Mouse (Mus musculus): ENCODE results near the gene Phykpl.

The Phykpl gene

DNA sequence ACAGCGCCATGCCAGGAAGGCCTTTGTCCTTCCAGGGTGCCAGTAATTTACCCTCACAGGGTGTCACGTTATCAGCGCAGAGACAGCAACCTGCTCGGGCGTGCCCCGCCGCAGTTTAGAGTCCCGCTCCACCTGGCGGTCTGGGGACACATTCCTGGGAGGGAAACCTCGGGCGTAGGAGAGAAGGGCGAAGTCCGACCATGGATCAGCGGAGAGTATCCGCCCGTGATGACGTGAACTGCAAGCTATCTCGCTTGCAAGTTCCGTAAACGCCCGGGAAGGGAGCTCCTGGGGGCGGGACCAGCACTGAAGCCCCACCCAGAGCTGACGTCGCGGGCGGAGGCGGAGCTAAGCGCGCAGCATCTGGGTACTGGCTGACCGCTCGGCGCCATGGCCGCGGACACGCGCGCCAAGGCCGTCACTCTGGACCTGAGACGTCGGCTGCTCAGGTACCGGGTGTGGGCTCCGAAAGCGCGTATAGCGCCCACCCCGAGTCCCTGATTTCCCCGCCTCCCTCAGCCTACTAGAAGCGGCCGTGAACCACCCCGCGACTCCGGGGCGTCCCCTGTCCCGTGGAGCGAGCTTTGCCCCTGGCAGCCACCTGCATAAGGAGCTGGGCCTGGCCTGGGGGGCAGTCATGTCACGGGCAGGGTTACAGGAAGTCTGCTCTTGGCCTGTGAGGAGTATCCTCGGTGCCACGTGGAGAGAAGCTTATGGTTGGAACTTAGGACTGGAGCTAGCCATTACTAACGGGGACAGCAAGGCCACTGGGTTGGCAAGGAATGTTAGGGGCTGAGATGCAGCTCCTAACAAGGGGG is at the start of gene Phykpl:
TSS of gene Phykpl (plus strand) at position 327 of the 818 bp plus-strand sequence.
- peak; percentile 95 for DNase-seq (ENCODE audit: low spot score)

DNA sequence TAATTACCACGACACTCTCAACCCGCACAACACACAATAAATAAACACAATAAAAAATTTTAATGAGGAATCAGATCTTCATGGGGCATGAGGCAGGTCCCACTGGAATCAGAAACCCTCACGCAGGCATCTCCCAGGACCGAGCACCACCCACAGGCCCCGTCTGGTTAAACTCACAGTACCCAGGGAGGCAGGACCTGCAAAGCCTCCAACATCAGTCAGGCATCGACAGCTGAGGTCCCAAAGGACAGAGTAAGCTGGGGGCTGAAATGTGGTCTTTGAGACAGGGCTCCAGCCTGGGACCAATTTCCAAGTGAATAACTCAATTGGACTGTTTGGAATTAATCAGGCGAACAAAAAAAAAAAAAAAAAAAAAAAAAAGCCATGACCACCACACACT is 46.2 kb upstream of the Phykpl start:
- DNase-seq (ENCODE audit: low spot score): no peak

DNA sequence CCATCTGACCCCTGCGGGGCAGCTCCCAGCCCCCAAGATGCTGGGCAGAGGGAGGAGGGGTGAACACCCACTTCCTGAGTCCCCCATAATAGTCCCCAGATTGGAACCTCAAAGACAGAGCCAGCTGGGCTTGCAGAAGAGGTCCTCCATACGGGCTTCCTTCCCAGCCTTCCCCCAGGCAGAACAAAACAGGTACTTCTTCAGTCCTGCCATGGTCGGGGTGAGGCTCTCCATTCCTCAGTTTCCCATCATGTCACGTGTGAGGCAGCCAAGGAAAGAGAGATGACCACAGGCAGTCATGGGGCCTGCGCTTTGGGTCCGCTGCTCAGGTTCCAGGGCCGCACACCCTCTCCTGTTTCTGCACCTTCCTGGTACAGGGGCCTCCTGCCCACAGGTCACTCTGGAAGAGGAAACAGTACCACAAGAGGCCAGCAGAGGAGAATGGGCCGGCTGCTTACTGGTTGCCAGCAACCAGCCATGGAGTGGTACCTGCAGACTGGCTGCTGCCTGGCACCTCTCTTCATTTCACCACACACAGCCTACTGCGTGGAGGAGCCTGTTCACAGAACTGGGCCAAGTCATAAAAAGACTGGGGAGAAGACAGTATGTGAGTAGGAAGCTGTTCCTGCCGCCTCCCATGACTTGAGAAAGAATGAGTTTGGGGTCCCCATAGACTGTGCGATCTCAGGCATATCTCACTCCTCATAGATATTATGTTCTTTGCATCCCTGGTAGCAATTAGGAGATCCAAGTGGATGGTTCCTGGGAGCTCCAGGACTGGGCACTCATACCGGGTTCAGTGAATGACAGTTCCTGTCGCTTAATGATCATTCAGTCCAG is 45.4 kb upstream of the Phykpl start:
- DNase-seq (ENCODE audit: low spot score): no peak

DNA sequence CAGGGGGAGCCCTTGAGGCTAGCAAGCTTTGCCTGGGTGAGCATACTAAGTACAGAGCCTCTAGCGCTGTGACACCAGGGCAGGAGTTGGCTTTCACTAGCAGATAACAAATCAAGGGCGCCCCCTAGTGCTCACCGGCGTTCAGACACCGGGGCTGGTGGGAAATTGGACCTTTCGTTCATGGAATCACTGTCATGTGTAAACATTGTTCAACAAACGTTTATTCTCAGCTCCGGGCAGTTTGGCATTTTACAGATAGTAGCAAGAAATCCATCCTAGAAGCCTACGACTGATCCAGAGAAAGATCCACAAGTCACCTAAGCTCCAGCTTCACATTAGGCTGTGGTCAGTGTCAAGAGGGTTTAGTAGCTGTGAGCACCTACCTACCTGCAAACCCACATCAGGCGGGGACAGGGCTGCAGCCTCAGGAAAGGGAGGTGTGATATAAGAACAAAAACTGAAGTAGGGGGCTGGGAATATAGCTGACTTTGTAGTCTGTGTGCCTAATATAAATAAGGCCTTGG is 44.7 kb upstream of the Phykpl start:
- DNase-seq (ENCODE audit: low spot score): peak; percentile 98

DNA sequence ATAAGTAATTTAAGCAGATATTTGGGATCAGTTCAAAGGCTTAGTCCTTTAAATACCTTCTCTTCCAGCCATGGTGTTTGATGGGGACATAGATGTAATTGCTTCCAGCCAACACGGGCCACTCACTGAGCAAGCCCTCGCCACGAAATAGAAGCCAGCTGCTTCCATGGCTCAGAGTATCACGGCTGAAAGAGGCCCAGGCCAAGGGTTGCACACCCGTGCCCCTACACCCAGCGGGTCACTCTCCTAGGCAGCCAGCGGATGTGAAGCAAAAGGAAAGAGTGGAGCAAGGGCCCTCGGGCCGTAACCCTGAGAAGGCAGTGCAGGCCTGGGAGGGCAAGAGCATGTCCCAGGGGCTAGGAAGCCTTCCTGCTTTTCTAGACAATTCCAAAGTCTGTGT is 42.1 kb upstream of the Phykpl start:
- no peak for DNase-seq (ENCODE audit: low spot score)

DNA sequence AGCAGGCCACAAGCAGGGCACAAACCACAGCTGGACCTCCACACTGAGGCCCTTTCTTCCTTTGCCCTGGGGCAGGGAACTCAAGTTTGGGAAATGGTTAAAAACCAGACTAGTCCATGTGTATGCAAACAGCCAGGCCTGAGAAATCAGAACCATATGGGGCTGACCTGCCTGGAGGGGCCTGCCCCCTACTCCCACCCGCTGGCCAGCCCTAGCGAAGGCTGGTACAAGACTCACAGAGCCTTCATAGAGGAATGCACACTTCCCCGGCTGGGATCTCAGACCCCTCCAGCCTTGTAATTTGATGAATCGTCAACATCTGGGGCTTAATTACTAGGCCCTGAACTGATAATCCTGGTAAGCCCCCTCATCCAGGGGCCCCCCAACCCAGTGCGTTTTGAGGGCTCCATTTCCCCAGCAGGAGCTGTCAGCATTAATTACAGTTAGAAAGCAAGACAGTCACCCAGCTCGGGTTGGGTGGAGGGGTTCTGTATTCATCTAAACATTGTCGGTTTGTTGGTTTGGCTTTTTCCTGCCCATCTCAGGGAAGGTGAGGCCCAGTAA is 41.0 kb upstream of the Phykpl start:
- no peak for DNase-seq (ENCODE audit: low spot score)

DNA sequence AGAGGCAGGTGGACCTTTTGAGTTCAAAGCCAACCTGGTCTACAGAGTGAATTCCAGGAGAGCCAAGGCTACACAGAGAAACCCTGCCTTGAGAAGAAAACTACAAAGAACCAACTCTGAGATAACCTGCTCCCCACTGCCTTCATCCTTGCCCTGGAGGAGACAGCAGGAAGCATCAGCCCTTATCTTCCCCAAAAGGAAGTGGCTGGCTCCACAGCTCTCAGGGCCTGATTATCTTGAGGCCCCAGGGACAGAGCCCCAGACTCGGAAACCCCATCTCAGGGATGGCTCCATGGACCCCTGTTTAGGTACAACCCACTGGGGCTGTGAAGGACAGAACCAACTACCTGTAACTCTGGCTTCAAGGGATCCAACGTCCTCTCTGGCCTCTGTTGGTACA is 40.1 kb upstream of the Phykpl start:
- DNase-seq (ENCODE audit: low spot score): no peak

DNA sequence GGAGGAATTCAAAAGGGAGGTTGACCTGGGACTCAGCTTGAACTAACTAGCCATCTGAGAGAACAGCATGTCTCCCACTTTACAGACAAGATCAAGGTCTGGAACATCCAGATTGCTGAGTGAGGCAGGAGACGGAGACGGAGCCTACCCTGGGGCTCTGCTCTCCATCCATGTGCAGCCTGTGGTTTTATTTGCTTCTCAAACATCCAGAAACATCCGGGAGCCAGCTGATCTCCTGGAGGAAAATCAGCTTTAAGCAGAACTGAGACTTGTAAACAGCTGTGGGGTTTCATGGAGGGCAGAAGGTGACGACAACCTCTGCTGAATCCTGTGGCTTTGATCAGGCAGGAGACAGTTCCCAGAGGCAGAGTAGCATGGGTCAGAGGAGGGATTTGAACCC is 38.7 kb upstream of the Phykpl start:
- no peak for DNase-seq (ENCODE audit: low spot score)

DNA sequence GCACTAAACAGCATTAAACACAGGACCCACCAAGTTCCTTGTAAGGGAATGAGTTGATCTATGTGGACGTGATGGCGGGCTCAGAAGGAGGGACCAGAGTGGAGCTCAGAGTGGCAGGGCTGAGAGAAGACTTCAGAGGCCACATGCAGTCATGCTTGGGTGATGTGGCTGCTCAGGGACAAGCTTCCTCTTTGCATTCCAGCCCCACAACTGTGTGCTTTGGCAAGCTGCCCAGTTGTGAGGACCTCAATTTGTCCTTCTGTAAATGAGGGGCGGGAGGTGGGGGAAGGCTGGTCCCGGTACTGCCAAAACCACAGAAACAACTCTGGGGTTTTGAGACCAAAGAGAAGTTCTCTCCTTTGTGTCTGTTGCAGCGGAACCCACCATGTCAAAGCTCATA is 33.3 kb upstream of the Phykpl start:
- no peak for DNase-seq (ENCODE audit: low spot score)

DNA sequence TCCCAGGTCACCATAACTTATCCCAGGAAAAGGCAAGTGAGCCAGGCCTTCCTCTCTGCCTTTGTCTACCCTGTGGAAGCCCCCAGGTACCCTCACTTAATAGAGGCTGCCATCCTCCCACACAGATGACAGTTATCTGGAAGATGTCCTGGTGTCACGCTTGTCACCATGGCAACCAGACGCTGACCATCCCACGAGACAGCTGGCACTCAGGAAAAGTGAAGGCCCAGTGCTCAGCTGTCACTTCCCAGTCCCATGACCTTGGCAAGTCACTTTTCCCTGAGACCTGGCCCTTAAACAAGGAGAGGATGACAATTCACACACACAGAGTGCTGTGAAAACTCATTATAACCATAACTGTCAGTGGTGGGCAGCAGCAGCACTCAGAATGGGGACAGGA is 32.5 kb upstream of the Phykpl start:
- DNase-seq (ENCODE audit: low spot score): no peak

DNA sequence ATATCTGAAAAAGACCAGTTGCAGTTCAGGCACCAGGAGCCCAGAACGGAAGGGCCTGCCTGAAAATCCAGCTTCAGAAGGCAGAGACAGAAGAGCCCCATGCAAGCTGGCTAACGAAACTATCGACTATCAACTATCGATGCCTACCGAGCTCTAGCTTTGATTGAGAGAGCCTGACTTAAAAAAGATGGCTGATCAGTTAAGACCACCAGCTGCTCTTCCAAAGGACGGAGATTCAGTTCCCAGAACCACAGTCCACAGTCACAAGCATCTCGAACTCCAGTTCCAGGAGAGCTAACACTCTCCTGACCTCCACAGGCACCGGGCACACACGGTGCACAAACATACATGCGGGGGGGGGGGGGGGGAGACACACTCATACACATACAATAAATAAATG is 30.0 kb upstream of the Phykpl start:
- no peak for DNase-seq (ENCODE audit: low spot score)

DNA sequence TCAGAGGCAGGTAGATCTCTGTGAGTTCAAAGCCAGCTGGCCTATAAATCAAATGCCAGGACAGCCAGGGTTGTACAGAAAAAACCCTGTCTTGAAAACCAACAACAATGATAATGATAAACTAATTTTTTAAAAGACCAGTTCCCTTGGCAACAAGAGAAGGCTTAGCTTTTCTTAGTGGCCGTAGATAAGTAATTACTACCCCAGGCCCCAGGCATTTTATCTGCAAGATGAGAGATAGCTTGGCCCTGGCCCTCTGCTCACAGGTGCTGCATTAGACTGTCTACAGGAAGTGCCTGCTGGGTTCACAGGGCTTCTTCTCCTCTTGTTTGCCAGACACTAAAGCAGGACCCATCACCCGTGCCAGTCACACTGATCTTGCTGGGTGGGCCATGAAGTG is 29.5 kb upstream of the Phykpl start:
- no peak for DNase-seq (ENCODE audit: low spot score)

DNA sequence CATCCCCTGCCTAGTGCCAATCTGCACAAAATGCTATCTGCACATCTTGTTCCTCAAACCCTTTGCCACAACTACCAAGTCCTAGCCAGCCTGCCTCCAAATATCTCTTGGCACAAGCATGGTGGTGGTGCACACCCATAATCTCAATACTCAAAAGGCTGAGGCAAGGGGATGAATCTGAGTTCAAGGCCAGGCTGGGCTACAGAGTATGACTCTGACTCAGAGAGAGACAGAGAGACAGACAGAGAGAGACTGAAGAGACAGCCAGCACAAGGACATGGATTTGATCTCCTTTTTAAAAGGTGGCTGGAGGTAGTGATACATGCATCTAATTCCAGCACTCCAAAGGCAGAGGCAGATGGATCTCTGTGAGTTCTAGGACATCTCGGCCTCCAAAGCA is 21.3 kb upstream of the Phykpl start:
- DNase-seq (ENCODE audit: low spot score): no peak

DNA sequence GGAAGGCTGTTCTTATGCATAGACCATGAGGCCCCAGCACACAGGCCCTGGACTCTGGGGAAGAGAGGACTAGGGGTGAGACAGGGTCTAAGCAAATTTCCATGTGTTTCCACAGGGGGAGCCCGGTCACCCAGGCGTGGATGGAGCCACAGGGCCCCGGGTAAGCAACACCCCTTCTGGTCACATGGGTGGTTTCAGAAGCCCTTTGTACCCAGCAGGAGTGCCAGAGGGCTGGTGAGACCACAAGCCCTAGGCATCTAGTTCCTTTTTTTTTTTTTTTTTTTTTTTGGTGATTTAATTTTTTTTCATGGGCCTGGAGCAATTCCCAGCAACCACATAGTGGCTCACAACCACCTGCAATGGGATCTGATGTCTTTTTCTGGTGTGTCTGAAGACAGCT is 19.5 kb upstream of the Phykpl start:
- DNase-seq (ENCODE audit: low spot score): no peak

DNA sequence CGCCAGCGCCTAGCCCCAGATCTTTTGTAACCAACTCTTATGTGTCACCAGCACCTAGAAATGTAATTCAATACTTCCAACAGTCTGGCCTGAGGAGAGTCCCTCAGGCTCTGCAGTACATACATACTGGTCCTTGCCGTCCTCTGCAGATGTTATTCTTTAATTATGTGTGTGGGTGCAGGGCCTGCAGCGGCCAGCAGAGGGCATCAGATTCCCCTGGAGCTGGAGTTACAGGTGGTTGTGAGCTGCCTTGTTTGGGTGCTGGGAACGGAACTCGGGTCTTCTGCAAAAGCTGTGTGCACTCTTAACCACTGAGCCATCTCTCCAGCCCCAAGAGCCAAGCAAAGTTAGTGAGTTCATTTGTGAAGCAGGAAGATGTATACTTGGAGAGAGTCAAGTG is 18.6 kb upstream of the Phykpl start:
- DNase-seq (ENCODE audit: low spot score): no peak

DNA sequence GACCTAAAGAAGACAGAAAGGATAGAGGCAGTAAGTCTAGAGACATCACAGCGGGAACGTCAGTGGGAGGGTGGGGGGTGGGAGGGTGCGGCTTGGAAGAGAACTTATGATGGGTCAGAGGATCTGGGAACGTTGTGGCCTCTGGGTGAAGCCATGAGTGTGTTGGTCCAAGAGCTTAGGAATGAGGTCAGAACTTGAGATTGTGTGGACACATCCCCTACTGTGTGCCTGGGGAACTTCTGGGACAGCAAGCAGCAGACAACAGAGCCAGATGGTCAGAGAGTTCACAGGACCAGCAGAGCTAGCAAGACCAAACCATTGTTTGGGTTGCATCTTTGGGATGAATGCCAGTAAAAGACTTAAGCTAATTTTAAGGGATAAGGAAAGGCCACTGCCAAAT is 15.8 kb upstream of the Phykpl start:
- no peak for DNase-seq (ENCODE audit: low spot score)

DNA sequence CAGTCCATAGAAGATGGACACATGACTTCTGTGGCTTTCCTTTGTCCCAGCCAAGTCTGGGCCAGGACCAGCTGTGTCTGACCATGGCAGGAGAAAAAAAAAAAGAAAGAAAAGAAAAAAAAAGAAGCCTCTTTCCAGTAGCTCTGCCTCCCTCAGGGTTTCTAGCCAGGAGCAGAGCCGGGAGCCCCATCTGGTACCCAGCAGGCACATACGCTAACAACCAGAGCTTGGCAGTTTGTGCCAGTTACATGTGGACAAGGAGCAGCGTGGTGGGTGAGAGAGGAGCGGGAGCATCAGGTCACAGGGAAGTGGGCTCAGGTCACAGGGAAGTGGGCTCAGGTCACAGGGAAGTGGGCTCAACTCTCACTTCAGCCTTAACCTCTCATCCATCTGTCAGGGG is 8.1 kb upstream of the Phykpl start:
- peak; percentile 36 for DNase-seq (ENCODE audit: low spot score)

DNA sequence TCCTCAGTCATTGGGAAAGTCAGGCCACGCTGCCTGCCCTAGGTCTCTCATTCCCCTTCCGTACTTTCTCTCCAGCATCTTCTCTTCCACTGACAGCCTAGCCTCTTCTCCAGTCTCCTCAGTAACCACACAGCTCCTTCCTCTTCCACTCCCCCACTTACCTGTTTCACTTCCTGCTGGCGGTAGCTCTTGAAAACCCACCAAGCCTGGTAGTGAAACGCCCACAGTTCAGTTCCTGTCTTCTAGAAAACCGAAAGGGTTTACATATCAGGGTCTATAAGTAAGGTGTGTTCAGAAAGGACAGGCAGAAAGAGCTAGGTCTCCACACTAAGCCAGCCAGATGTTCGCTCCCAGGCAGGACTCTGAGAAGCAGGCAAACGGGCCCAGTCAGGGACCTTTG is 7.0 kb upstream of the Phykpl start:
- no peak for DNase-seq (ENCODE audit: low spot score)

DNA sequence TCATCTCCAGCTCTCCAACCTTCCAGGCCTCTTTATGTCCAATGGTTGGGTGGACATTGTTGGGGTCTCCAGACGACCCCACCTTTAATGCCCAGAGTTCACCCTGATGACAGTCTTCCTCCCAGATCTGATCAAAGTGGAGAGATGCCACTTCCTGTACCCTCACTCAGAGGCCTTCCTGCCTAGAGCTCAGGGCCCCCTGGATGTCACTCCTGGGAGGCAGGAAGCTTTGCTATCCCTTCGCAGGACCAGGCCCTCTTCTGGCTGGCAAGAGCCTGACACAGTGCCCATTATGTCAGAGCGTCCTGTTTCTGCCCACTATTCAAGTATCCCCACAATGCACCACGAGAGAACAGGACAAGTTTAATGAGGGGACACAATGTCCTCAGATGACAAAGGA is 5.5 kb upstream of the Phykpl start:
- no peak for DNase-seq (ENCODE audit: low spot score)

DNA sequence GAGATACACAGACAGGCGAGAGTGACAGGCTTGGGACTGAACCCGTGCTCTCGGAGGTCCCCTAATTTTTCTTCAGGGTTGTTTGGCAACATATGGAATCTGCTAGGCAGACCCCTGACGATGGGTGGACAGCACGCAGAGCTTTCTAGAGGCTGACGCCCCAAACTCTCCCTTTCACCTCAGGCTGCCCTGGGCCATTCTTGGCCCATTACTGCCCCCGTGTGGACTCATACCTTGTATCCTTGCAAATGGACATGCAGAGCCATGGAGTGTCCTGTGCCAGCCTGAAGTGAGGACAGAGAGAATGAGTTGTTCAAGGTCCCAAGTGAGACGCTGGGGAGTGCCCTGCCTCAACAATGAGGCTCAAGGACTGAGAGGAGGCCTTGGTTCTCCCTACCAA is 1.8 kb upstream of the Phykpl start:
- DNase-seq (ENCODE audit: low spot score): peak; percentile 71

DNA sequence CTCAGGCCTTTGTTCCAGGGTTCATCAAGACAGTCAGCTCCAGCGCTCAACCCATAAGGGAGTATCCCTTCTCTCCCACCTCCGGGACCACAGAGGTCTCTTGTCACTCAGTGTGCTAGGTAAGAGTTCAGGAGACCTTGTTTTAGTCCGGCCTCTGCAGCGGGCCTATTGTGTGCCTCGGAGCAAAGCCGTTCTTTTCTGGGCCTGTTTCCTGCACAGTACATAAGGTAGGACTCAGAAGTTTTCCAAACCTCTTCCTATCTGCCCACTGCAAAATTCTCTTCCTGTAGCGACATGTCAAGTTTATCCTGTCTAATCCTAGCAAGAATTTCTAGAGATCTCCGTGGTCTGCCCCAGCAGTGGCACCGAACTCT is 513 bp upstream of the Phykpl start:
- no peak for DNase-seq (ENCODE audit: low spot score)

DNA sequence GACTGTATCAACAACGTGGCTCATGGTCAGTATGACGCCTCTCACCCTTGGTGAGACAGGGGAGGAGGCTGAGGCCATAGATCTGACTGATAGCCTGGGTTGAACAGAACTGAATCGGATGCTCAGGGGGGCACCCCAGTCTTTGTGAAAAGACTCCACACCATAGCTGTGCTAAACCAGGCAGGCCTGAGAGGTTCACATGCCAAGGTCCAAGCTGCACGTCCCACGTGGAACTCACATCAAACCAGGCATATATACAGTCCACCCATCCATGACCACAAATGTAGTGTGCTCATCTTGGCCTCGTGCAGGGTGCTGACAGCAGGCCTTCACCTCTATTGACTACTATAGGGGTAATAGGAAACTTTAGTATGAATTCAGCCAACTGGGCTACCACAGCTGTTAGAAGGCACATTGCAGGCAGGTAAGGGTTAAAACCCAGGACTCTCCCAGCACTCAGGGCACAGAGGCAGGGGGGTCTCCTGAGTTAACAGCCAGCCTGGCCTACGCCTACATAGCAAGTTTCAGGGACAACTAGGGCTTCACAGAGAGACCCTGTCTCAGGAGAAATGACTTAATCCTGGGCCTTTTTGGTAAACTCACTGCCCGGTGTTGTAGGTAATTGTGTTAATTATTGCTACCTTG is 1.2 kb downstream of the Phykpl start:
- DNase-seq (ENCODE audit: low spot score): no peak

DNA sequence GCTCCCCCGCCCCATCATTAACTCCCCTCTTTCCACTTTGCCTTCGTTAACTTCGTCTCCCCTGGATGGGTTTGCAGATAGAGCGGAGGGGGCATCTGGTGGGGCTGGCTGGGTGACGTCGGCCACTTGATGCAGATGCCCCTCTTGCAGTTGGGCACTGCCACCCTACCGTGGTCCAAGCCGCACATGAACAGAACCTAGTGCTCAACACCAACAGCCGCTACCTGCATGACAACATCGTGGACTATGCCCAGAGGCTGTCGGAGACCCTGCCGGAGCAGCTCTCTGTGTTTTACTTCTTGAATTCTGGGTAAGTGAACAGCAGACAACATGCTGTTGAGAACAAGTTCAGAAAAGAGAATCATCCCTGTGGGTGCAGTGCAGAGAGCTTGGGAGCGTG is 1.9 kb downstream of the Phykpl start:
- no peak for DNase-seq (ENCODE audit: low spot score)

All from layer of hippocampus, adult 11-12 months (tissue).